Mouse (Mus musculus) embryonic facial prominence, embryonic 13.5 days (tissue): Measurements from ENCODE around the gene E130311K13Rik. TPM values are rescaled to one million over a fixed set of nuclear protein-coding genes. Genes with fewer than 3 reads are reported as not detected.

Experiments used
- ATAC-seq: fragments of 200-750 bp; cut with Nextera tagmentation; 2 replicates; pipeline ENCODE4 v1.8.0; 2017; ENCODE audit warnings: low read depth; ENCODE audit not compliant: insufficient number of reproducible peaks, insufficient read depth, low FRiP score, low TSS enrichment
- H3K27ac ChIP-seq: fragments of 300-500 bp; sonication (generic); 2 replicates; pipeline ENCODE4 v1.5.1; 2015; ENCODE audit warnings: moderate library complexity, mild to moderate bottlenecking, inconsistent platforms
- H3K27me3 ChIP-seq: fragments of 300-500 bp; sonication (generic); 2 replicates; pipeline ENCODE4 v1.6.1; 2015; ENCODE audit warnings: mild to moderate bottlenecking, inconsistent platforms
- H3K36me3 ChIP-seq: fragments of 300-500 bp; sonication (generic); 2 replicates; pipeline ENCODE4 v1.6.1; 2015; ENCODE audit warnings: mild to moderate bottlenecking, inconsistent platforms
- H3K4me1 ChIP-seq: fragments of 300-500 bp; sonication (generic); 2 replicates; pipeline ENCODE4 v1.6.1; 2015; ENCODE audit warnings: inconsistent platforms
- H3K4me2 ChIP-seq: fragments of 300-500 bp; sonication (generic); 2 replicates; pipeline ENCODE4 v1.6.1; 2015; ENCODE audit warnings: moderate library complexity, mild to moderate bottlenecking, inconsistent platforms
- H3K4me3 ChIP-seq: fragments of 300-500 bp; sonication (generic); 2 replicates; pipeline ENCODE4 v1.5.1; 2015; ENCODE audit warnings: mild to moderate bottlenecking, inconsistent platforms
- H3K9ac ChIP-seq: fragments of 300-500 bp; sonication (generic); 2 replicates; pipeline ENCODE4 v1.6.1; 2015; ENCODE audit warnings: mild to moderate bottlenecking, inconsistent platforms
- H3K9me3 ChIP-seq: fragments of 300-500 bp; sonication (generic); 2 replicates; pipeline ENCODE4 v1.6.1; 2016; ENCODE audit warnings: inconsistent platforms
- WGBS: fragments of 180-500 bp; shearing (Covaris S2); methylation state at CpG from one replicate; pipeline ENCODE4 v1.1.7; 2015; ENCODE audit warnings: mixed read lengths; 5-methylcytosine and 5-hydroxymethylcytosine counted together
- polyA plus RNA-seq: library from polyadenylated mRNA; unstranded; fragments of >200 nt; fragmentation: Nextera tagmentation; extraction: Ambion mirVana; gene quantifications from 2 replicates; pipeline ENCODE4 v1.2.1, GENCODE M21; 2015

The E130311K13Rik gene
- 8.6 and 8.9 TPM in 2 replicates for polyA plus RNA-seq

- Histone ChIP-seq H3K4me1 (no peaks in the 10 kb centered on the region), H3K27ac (peak within 1 kb of the TSS; percentile 75), H3K9ac (peak within 1 kb of the TSS; percentile 95), H3K4me3 (peak within 1 kb of the TSS; percentile 78), H3K4me2 (peak within 1 kb of the TSS; percentile 78), H3K36me3 (peaks cover 5% of the 10 kb centered on the region; the same call in 1 of the 2 replicates), H3K27me3 (no peaks in the 10 kb centered on the region), H3K9me3 (no peaks in the 10 kb centered on the region)
- peak; percentile 86 for ATAC-seq
- WGBS, result 4% methylated on average over 48 of the region's 48 CpGs
Measured at GRCm38 (mm10) chr3:63928878-63929859, at the start of gene E130311K13Rik. E130311K13Rik (minus strand) TSS chr3:63929472.

DNA sequence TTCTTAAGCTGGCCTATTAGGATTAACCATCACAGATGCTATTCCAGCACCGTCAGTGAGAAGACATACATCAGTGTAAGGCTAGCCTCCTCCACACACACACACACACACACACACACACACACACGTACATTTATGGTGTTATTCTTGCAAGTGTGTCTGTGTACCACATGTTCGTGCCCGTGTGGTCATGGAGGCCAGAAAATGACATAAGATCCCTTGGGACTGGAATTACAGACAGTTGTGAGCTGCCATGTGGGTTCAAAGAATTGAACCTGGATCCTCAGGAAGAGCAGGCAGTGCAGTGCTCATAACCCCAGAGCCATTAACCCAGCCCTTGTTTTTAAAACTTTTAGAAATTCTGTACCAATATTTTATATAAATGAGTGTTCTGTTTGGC, 48.6 kb upstream of the E130311K13Rik start:
- WGBS, result 46% methylated on average over 4 of the region's 4 CpGs
- Histone ChIP-seq H3K9me3 (no peaks in the 10 kb centered on the region), H3K27me3 (no peaks in the 10 kb centered on the region), H3K27ac (no peak overlapping the region), H3K4me2 (0 out of 2 replicates have a peak overlapping the region, but pooled peaks have one; percentile 74), H3K4me3 (no peak overlapping the region), H3K9ac (no peak overlapping the region), H3K36me3 (peaks cover 25% of the 10 kb centered on the region), H3K4me1 (peaks cover 18% of the 10 kb centered on the region)
- ATAC-seq, result no peak

GRCm38 (mm10) chr3:63975955-63976908, 47.0 kb upstream of the E130311K13Rik start, which contains the start of gene Gmps:
Gmps (plus strand) TSS chr3:63976106.
- peak within 1 kb of the TSS; percentile 74 for H3K4me2 ChIP-seq
- peaks cover 12% of the 10 kb centered on the region for H3K36me3 ChIP-seq
- peak within 1 kb of the TSS; percentile 92 for H3K27ac ChIP-seq
- no peaks in the 10 kb centered on the region for H3K27me3 ChIP-seq
- ATAC-seq, result peak; percentile 98
- peak within 1 kb of the TSS; percentile 98 for H3K9ac ChIP-seq
- H3K4me1 ChIP-seq, result peaks cover 18% of the 10 kb centered on the region
- WGBS, result under 1% methylated on average over 67 of the region's 67 CpGs
- H3K9me3 ChIP-seq, result no peaks in the 10 kb centered on the region
- H3K4me3 ChIP-seq, result peak within 1 kb of the TSS; percentile 93

- no peak overlapping the region for H3K4me3 ChIP-seq
- H3K27ac ChIP-seq, result no peak overlapping the region
- H3K27me3 ChIP-seq, result peaks cover 13% of the 10 kb centered on the region; the same call in 1 of the 2 replicates
- H3K4me2 ChIP-seq, result no peak overlapping the region
- no peak for ATAC-seq
- H3K9ac ChIP-seq, result no peak overlapping the region
- no peaks in the 10 kb centered on the region for H3K36me3 ChIP-seq
- no peaks in the 10 kb centered on the region for H3K9me3 ChIP-seq
- 70% methylated on average over 2 of the region's 2 CpGs for WGBS
- peaks cover 15% of the 10 kb centered on the region for H3K4me1 ChIP-seq
Measured at GRCm38 (mm10) chr3:63965929-63966328, 36.7 kb upstream of the E130311K13Rik start.

GRCm38 (mm10) chr3:63964922-63965249, 35.6 kb upstream of the E130311K13Rik start:
- peak overlapping the region; percentile 84 for H3K4me2 ChIP-seq
- no peak for ATAC-seq
- no peaks in the 10 kb centered on the region for H3K36me3 ChIP-seq

GRCm38 (mm10) chr3:63964100-63964921, 35.0 kb upstream of the E130311K13Rik start, which contains the start of gene Slc33a1:
Slc33a1 (minus strand) TSS chr3:63964768.
- Histone ChIP-seq H3K4me2 (peak within 1 kb of the TSS; percentile 84), H3K4me1 (peaks cover 15% of the 10 kb centered on the region), H3K4me3 (peak within 1 kb of the TSS; percentile 91), H3K36me3 (no peaks in the 10 kb centered on the region), H3K27me3 (peaks cover 13% of the 10 kb centered on the region; the same call in 1 of the 2 replicates), H3K27ac (peak within 1 kb of the TSS; percentile 88), H3K9ac (peak within 1 kb of the TSS; percentile 87), H3K9me3 (no peaks in the 10 kb centered on the region)
- WGBS, result under 1% methylated on average over 69 of the region's 69 CpGs
- ATAC-seq, result peak; percentile 95

More at GRCm38 (mm10) chr3:63964922-63965249, 35.6 kb upstream of the E130311K13Rik start:
- peak overlapping the region; percentile 88 for H3K27ac ChIP-seq
- H3K4me3 ChIP-seq, result peak overlapping the region; percentile 91
- H3K27me3 ChIP-seq, result peaks cover 13% of the 10 kb centered on the region; the same call in 1 of the 2 replicates
- peaks cover 15% of the 10 kb centered on the region for H3K4me1 ChIP-seq
- no peaks in the 10 kb centered on the region for H3K9me3 ChIP-seq
- no peak overlapping the region for H3K9ac ChIP-seq
- 78% methylated on average over 6 of the region's 6 CpGs for WGBS

DNA sequence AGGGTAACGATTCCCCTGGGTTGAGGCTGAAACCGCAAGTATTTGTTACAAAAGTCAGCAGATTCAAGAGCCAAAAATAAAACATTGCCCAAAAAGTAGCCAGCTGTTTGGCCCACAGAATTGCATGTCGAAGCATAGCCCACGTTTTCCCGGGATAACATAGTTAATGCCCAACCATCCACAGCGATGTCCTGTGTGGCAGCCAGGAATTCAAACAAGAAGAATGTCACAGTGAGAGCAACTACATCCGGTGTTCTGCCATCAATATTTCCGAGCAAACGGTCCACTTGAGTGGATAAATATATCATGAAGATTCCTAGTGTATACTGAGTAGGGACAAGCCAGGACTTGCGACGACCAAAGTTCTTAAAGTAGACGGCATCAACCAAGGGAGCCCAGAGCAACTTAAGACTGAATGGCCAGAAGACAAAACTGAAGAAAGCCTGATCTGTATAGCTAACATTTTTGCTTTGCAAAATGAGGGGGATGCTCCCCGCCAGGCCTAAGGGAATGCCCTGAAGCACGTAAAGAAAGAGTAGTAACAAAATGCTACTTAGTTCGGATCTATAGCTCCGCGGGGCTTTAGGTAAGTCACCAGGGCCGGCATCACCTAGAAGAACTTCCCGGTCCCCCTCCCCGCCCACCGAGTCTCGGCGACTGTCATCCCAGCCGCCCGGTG, 34.3 kb upstream of the E130311K13Rik start:
- Histone ChIP-seq H3K4me1 (peaks cover 15% of the 10 kb centered on the region), H3K27ac (peak overlapping the region; percentile 88), H3K4me3 (peak overlapping the region; percentile 91), H3K27me3 (peaks cover 13% of the 10 kb centered on the region; the same call in 1 of the 2 replicates), H3K9ac (peak overlapping the region; percentile 87), H3K36me3 (no peaks in the 10 kb centered on the region), H3K9me3 (no peaks in the 10 kb centered on the region), H3K4me2 (peak overlapping the region; percentile 84)
- WGBS, result 6% methylated on average over 25 of the region's 25 CpGs
- ATAC-seq, result no peak

DNA sequence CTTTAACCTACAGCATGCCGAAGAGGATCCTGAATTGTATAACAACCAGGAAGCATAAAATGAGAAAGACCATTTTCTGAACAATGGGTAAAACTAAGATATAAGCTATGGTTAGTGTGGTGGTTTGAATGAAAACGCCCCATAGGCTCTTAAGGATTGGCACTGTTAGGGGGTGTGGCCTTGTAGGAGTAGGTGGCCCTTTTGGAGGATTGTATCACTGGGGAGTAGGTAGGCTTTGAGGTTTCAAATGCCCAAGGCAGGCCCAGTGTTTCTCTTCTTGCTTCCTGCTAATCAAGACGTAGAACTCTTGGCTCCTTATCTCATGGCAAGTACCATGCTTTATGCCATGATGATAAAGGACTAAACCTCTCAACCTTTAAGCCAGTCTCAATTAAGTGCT, 20.6 kb upstream of the E130311K13Rik start:
- Histone ChIP-seq H3K36me3 (peaks cover 13% of the 10 kb centered on the region), H3K9ac (no peak overlapping the region), H3K4me2 (no peak overlapping the region), H3K4me1 (no peaks in the 10 kb centered on the region), H3K27me3 (no peaks in the 10 kb centered on the region), H3K27ac (no peak overlapping the region), H3K9me3 (no peaks in the 10 kb centered on the region), H3K4me3 (no peak overlapping the region)
- WGBS, result 79% methylated on average over 3 of the region's 3 CpGs
- no peak for ATAC-seq

GRCm38 (mm10) chr3:63941204-63941850, 12.1 kb upstream of the E130311K13Rik start:
- Histone ChIP-seq H3K4me2 (no peak overlapping the region), H3K27me3 (no peaks in the 10 kb centered on the region), H3K4me1 (no peaks in the 10 kb centered on the region), H3K9me3 (no peaks in the 10 kb centered on the region), H3K4me3 (no peak overlapping the region), H3K9ac (no peak overlapping the region), H3K36me3 (peaks cover 19% of the 10 kb centered on the region), H3K27ac (no peak overlapping the region)
- WGBS, result 86% methylated on average over 2 of the region's 2 CpGs
- no peak for ATAC-seq

GRCm38 (mm10) chr3:63938928-63939327, 9.7 kb upstream of the E130311K13Rik start:
- Histone ChIP-seq H3K9me3 (no peaks in the 10 kb centered on the region), H3K27ac (no peak overlapping the region), H3K4me1 (no peaks in the 10 kb centered on the region), H3K4me3 (no peak overlapping the region), H3K27me3 (no peaks in the 10 kb centered on the region), H3K9ac (no peak overlapping the region), H3K4me2 (no peak overlapping the region), H3K36me3 (0 out of 2 replicates have a peak, but pooled peaks cover 8% of the 10 kb centered on the region)
- no peak for ATAC-seq
- WGBS, result 87% methylated on average over 2 of the region's 2 CpGs
